Mouse (Mus musculus) midbrain, embryonic 14.5 days (tissue): Measurements from ENCODE around the gene Fip1l1. TPM values are rescaled to one million over a fixed set of nuclear protein-coding genes. Genes with fewer than 3 reads are reported as not detected.
A peak's percentile ranks its signal among the peaks of the same experiment; 100 is the strongest.

Experiments used
- ATAC-seq: fragments of 200-750 bp; cut with Nextera tagmentation; 2 replicates; pipeline ENCODE4 v1.8.0; 2017; ENCODE audit warnings: moderate number of reproducible peaks, moderate library complexity; ENCODE audit not compliant: low FRiP score, low TSS enrichment
- DNase-seq: peaks from one replicate; pipeline ENCODE4 v3.0.0-alpha.2; 2015
- H3K27ac ChIP-seq: fragments of 300-500 bp; sonication (generic); replicated peaks from 2 replicates; pipeline ENCODE4 v1.5.1; 2014; ENCODE audit warnings: mild to moderate bottlenecking, low read depth, low read length, moderate library complexity
- H3K27me3 ChIP-seq: fragments of 300-500 bp; sonication (generic); 2 replicates; pipeline ENCODE4 v1.6.1; 2014; ENCODE audit warnings: low read length, control low read depth, mixed read lengths; ENCODE audit not compliant: control insufficient read depth, insufficient read depth
- H3K36me3 ChIP-seq: fragments of 300-500 bp; sonication (generic); 2 replicates; pipeline ENCODE4 v1.6.1; 2014; ENCODE audit warnings: low read length, control low read depth; ENCODE audit not compliant: control insufficient read depth, insufficient read depth
- H3K4me1 ChIP-seq: fragments of 300-500 bp; sonication (generic); 2 replicates; pipeline ENCODE4 v1.6.1; 2014; ENCODE audit warnings: mild to moderate bottlenecking, antibody characterized with exemption, low read length, control low read depth; ENCODE audit not compliant: control insufficient read depth, insufficient read depth
- H3K4me2 ChIP-seq: fragments of 300-500 bp; sonication (generic); 2 replicates; pipeline ENCODE4 v1.6.1; 2014; ENCODE audit warnings: mild to moderate bottlenecking, low read length, moderate library complexity
- H3K4me3 ChIP-seq: fragments of 300-500 bp; sonication (generic); replicated peaks from 2 replicates; pipeline ENCODE4 v1.5.1; 2014; ENCODE audit warnings: low read depth, low read length
- H3K9ac ChIP-seq: fragments of 300-500 bp; sonication (generic); replicated peaks from 2 replicates; pipeline ENCODE4 v1.6.1; 2014; ENCODE audit warnings: mild to moderate bottlenecking, low read length, moderate library complexity
- H3K9me3 ChIP-seq: fragments of 300-500 bp; sonication (generic); 2 replicates; pipeline ENCODE4 v1.6.1; 2016; ENCODE audit warnings: low read length, control low read depth, mixed read lengths; ENCODE audit not compliant: control insufficient read depth
- WGBS: fragments of 180-500 bp; shearing (Covaris S2); extraction: QIAGEN DNeasy Blood & Tissue Kit; methylation state at CpG from one replicate; pipeline ENCODE4 v1.1.7; 2014; 5-methylcytosine and 5-hydroxymethylcytosine counted together
- polyA plus RNA-seq: library from polyadenylated mRNA; unstranded; fragments of >200 nt; fragmentation: Nextera tagmentation; extraction: Ambion mirVana; gene quantifications from 2 replicates; pipeline ENCODE4 v1.2.1, GENCODE M21; 2014

Gene Fip1l1
- polyA plus RNA-seq, 1 experiment from 2014 or later: 75.0 TPM

- Histone ChIP-seq H3K4me3 (no peak overlapping the region), H3K27ac (no peak overlapping the region), H3K27me3 (no peaks in the 10 kb centered on the region), H3K4me1 (no peaks in the 10 kb centered on the region), H3K9me3 (no peaks in the 10 kb centered on the region), H3K9ac (no peak overlapping the region), H3K4me2 (no peak overlapping the region), H3K36me3 (no peaks in the 10 kb centered on the region)
- WGBS: 53% methylated on average over 7 of the region's 7 CpGs
- DNase-seq (peak; percentile 11), ATAC-seq (no peak)
These were observed 86.6 kb downstream of the Fip1l1 start for GRCm38 (mm10) chr5:74621691-74622470.

GRCm38 (mm10) chr5:74623316-74624000 is 88.2 kb downstream of the Fip1l1 start:
- Histone ChIP-seq H3K4me1 (no peaks in the 10 kb centered on the region), H3K27me3 (no peaks in the 10 kb centered on the region), H3K4me2 (no peak overlapping the region), H3K9ac (no peak overlapping the region), H3K36me3 (no peaks in the 10 kb centered on the region), H3K4me3 (no peak overlapping the region), H3K9me3 (no peaks in the 10 kb centered on the region), H3K27ac (no peak overlapping the region)
- DNase-seq: no peak
- ATAC-seq: no peak
- 94% methylated on average over 14 of the region's 14 CpGs for WGBS

- Histone ChIP-seq H3K4me3 (no peak overlapping the region), H3K27me3 (no peaks in the 10 kb centered on the region), H3K9ac (no peak overlapping the region), H3K36me3 (no peaks in the 10 kb centered on the region), H3K4me2 (no peak overlapping the region), H3K27ac (no peak overlapping the region), H3K9me3 (no peaks in the 10 kb centered on the region), H3K4me1 (no peaks in the 10 kb centered on the region)
- DNase-seq (no peak), ATAC-seq (no peak)
- 64% methylated on average over 5 of the region's 5 CpGs for WGBS
These were observed 89.1 kb downstream of the Fip1l1 start for GRCm38 (mm10) chr5:74624385-74624784.

GRCm38 (mm10) chr5:74628001-74628400 is 92.8 kb downstream of the Fip1l1 start:
- H3K4me1 ChIP-seq: no peaks in the 10 kb centered on the region
- H3K4me3 ChIP-seq: no peak overlapping the region
- H3K27me3 ChIP-seq: no peaks in the 10 kb centered on the region
- 94% methylated on average over 12 of the region's 12 CpGs for WGBS
- no peak overlapping the region for H3K9ac ChIP-seq
- ATAC-seq (no peak), DNase-seq (no peak)
- no peaks in the 10 kb centered on the region for H3K36me3 ChIP-seq
- H3K27ac ChIP-seq: no peak overlapping the region
- H3K9me3 ChIP-seq: no peaks in the 10 kb centered on the region
- no peak overlapping the region for H3K4me2 ChIP-seq

GRCm38 (mm10) chr5:74632369-74633114 is 97.3 kb downstream of the Fip1l1 start:
- DNase-seq (no peak), ATAC-seq (no peak)
- no peaks in the 10 kb centered on the region for H3K4me1 ChIP-seq
- H3K27ac ChIP-seq: no peak overlapping the region
- H3K9ac ChIP-seq: no peak overlapping the region
- H3K4me2 ChIP-seq: no peak overlapping the region
- no peaks in the 10 kb centered on the region for H3K36me3 ChIP-seq
- whole genome bisulfite sequencing: 65% methylated on average over 17 of the region's 17 CpGs
- no peaks in the 10 kb centered on the region for H3K9me3 ChIP-seq
- H3K27me3 ChIP-seq: no peaks in the 10 kb centered on the region
- no peak overlapping the region for H3K4me3 ChIP-seq

GRCm38 (mm10) chr5:74633453-74633852 is 98.2 kb downstream of the Fip1l1 start:
- ATAC-seq (no peak), DNase-seq (no peak)
- Histone ChIP-seq H3K36me3 (no peaks in the 10 kb centered on the region), H3K4me3 (no peak overlapping the region), H3K9me3 (no peaks in the 10 kb centered on the region), H3K4me2 (no peak overlapping the region), H3K4me1 (no peaks in the 10 kb centered on the region), H3K9ac (no peak overlapping the region), H3K27me3 (no peaks in the 10 kb centered on the region), H3K27ac (no peak overlapping the region)
- whole genome bisulfite sequencing: 89% methylated on average over 6 of the region's 6 CpGs

GRCm38 (mm10) chr5:74634391-74634790 is 99.1 kb downstream of the Fip1l1 start:
- H3K4me2 ChIP-seq: no peak overlapping the region
- DNase-seq (no peak), ATAC-seq (no peak)
- no peak overlapping the region for H3K4me3 ChIP-seq
- WGBS: 89% methylated on average over 3 of the region's 3 CpGs
- no peaks in the 10 kb centered on the region for H3K36me3 ChIP-seq
- H3K9me3 ChIP-seq: no peaks in the 10 kb centered on the region
- H3K27ac ChIP-seq: no peak overlapping the region
- H3K27me3 ChIP-seq: no peaks in the 10 kb centered on the region
- H3K9ac ChIP-seq: no peak overlapping the region
- no peaks in the 10 kb centered on the region for H3K4me1 ChIP-seq

- H3K4me3 ChIP-seq: no peak overlapping the region
- no peak overlapping the region for H3K4me2 ChIP-seq
- no peaks in the 10 kb centered on the region for H3K27me3 ChIP-seq
- no peaks in the 10 kb centered on the region for H3K36me3 ChIP-seq
- WGBS: 92% methylated on average over 6 of the region's 6 CpGs
- no peak overlapping the region for H3K9ac ChIP-seq
- no peak overlapping the region for H3K27ac ChIP-seq
- no peaks in the 10 kb centered on the region for H3K4me1 ChIP-seq
- ATAC-seq (no peak), DNase-seq (no peak)
- H3K9me3 ChIP-seq: no peaks in the 10 kb centered on the region
These were observed 104.3 kb downstream of the Fip1l1 start for GRCm38 (mm10) chr5:74639516-74639915.
